Mouse (Mus musculus): ENCODE data around the gene Ankmy2.

GRCm38 (mm10) chr12:36224392-36224791, 67.5 kb downstream of the Ankmy2 start:
- TF ChIP-seq CTCF (IDR thresholded peaks at IDR 0.05) (no peak), EP300 (IDR thresholded peaks at IDR 0.05) (no peak)

Measured in lung, postnatal 0 days (tissue).